Mouse (Mus musculus) gastrocnemius, postnatal 4 days (tissue): ENCODE measurements at regions not wholly inside any gene's neighbourhood (a gene's known extent, or its start where the extent isn't known, plus 50 kb on each side); places are given as distances from the start of the nearest gene placed in this dataset.
A peak's percentile ranks its signal among the peaks of the same experiment; 100 is the strongest.

ENCODE experiments used
- DNase-seq, 2 experiments: peaks; one replicate each; pipeline ENCODE4 v3.0.0; 2021 to 2022; ENCODE audit warnings: low spot score in 2 of 2, mixed read lengths in 2 of 2

GRCm38 (mm10) chr8:38723254-38723653, 1729.8 kb downstream of the AI429214 start:
- DNase-seq, result no peak

- DNase-seq, result no peak
Measured at GRCm38 (mm10) chr8:38725257-38725656, 1731.9 kb downstream of the AI429214 start.

DNA sequence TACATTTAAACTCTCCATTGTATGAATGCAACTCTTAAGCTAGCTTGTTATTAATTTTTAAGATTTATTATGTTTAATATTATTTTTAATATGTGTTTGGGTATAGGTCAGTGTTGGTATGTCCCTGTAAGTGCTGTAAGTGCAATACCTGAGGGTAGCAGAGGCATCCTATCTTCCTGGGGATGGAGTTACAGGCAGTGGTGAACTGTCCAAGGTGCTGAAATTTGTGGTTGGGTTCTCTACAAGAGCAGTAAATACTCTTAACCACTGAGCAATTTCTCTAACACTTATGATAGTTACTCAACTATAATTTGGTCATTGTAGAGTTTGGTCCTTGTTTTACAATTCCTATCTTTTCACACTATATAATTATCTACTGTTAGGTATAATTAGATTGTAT, 1753.7 kb downstream of the AI429214 start:
- DNase-seq, result peak in 1 of 2 experiments; percentile 8

GRCm38 (mm10) chr8:38766626-38767226, 1773.3 kb downstream of the AI429214 start:
- no peak for DNase-seq

DNA sequence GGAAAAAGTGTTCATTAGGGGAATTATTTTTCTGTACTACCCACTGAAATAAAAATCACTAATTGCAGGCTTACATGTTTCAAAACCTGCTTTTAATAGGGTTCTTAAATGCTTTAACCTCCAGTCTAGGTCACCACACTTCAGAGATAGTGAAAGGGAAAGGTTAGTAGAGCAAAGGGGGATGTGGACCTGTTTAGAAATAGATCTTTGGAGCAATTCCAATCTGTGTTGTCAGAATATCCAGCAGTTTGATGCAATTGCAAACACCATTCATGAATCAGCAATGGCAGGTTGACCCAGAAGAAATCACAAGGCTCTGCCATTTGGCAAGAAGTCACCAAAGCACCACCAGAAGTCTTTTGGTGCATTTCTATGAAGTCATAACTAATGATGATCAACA, 1819.1 kb downstream of the AI429214 start:
- DNase-seq, result no peak

GRCm38 (mm10) chr8:38818163-38818562, 1824.8 kb downstream of the AI429214 start:
- DNase-seq, result peak in 1 of 2 experiments; percentile 17

- no peak for DNase-seq
Measured at GRCm38 (mm10) chr8:38861436-38861835, 1813.4 kb upstream of the Adam24 start.

GRCm38 (mm10) chr8:38867370-38867769, 1807.5 kb upstream of the Adam24 start:
- DNase-seq, result no peak
